Mouse (Mus musculus) C2C12 (cell line): ENCODE measurements around the gene Olfr640. TPM values are rescaled to one million over a fixed set of nuclear protein-coding genes. Genes with fewer than 3 reads are reported as not detected.

Experiments used
- H3K27me3 ChIP-seq: one replicate; pipeline ENCODE4 v1.6.1; 2011; ENCODE audit not compliant: control insufficient read depth, insufficient read depth, insufficient read length
- H3K36me3 ChIP-seq: one replicate; pipeline ENCODE4 v1.6.1; 2011; ENCODE audit not compliant: control insufficient read depth, insufficient read depth
- H3K4me3 ChIP-seq: one replicate; pipeline ENCODE4 v1.5.1; 2011; ENCODE audit warnings: mild to moderate bottlenecking, control low read depth; ENCODE audit not compliant: poor library complexity, insufficient read depth, severe bottlenecking
- H3K79me2 ChIP-seq: one replicate; pipeline ENCODE4 v1.6.1; 2011; ENCODE audit not compliant: control insufficient read depth, insufficient read depth
- H3K79me3 ChIP-seq: one replicate; pipeline ENCODE4 v1.6.1; 2011; ENCODE audit warnings: low read depth, control low read depth
- H3ac ChIP-seq: one replicate; pipeline ENCODE3; 2011; ENCODE audit warnings: low read depth; ENCODE audit not compliant: control insufficient read depth, insufficient read length
- CEBPB ChIP-seq: IDR thresholded peaks from one replicate; pipeline ENCODE4 v1.6.1; 2011; ENCODE audit warnings: low read depth, mild to moderate bottlenecking, control low read depth, moderate library complexity
- CTCF ChIP-seq: IDR thresholded peaks from one replicate; pipeline ENCODE4 v1.5.1; 2011; ENCODE audit not compliant: control insufficient read depth, insufficient read depth, insufficient read length
- FOSL1 ChIP-seq: IDR thresholded peaks from one replicate; pipeline ENCODE4 v1.8.0; 2011; ENCODE audit warnings: mild to moderate bottlenecking, low read length; ENCODE audit not compliant: poor library complexity, insufficient read depth, severe bottlenecking
- MAX ChIP-seq: IDR thresholded peaks from one replicate; pipeline ENCODE4 v1.6.1; 2011; ENCODE audit warnings: mild to moderate bottlenecking, control low read depth
- MYOD1 ChIP-seq: IDR thresholded peaks from one replicate; pipeline ENCODE4 v1.6.1; 2011; ENCODE audit warnings: low read depth; ENCODE audit not compliant: control insufficient read depth, insufficient read length
- MYOG ChIP-seq: IDR thresholded peaks from one replicate; pipeline ENCODE4 v1.6.1; 2011; ENCODE audit not compliant: control insufficient read depth, insufficient read length; ENCODE audit errors: extremely low read depth
- USF1 ChIP-seq: IDR thresholded peaks from one replicate; pipeline ENCODE4 v1.6.1; 2011; ENCODE audit warnings: low read depth, mild to moderate bottlenecking, control low read depth, moderate library complexity
- long read RNA-seq, 2 experiments: library from polyadenylated mRNA; unstranded; transcript quantifications; one replicate each; pipeline ENCODE4 v2.0.0; 2019 to 2020
- polyA plus RNA-seq: library from polyadenylated mRNA; unstranded; fragments of >200 nt; fragmentation: generic; extraction: Trizol; gene quantifications from one replicate; pipeline ENCODE4 v1.2.1, GENCODE M21; 2012; ENCODE audit warnings: missing spikeins

Gene Olfr640
- polyA plus RNA-seq, result not detected
- long read RNA-seq, experiment 1, result 0 reads
- long read RNA-seq, experiment 2, result 0 reads

DNA sequence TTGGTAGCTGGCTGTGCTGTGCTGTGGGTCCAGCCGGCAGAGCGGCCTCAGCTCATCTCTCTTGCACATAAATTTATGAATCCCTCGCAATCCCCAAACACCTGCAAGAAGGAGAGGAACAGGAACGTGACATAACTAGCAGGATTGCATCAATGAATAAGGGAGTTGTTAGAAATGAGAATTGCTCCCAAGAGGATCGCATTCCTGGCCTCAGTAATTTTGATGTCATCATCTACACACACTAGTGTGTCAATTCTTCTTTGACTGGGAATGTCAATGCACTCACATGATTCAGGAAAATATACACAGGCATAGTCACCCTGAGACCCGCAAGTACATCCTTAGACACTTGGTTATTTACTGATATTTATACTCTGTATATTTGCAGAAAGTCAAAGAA lies at the start of gene Olfr640:
Gene Olfr640, minus strand, starts transcription at position 101 of the 400 bp plus-strand sequence.
- Histone ChIP-seq H3K4me3 (no peak within 1 kb of the TSS), H3K27me3 (no peaks in the 10 kb centered on the region), H3K79me2 (no peaks in the 10 kb centered on the region), H3ac (no peak within 1 kb of the TSS), H3K79me3 (no peaks in the 10 kb centered on the region), H3K36me3 (no peaks in the 10 kb centered on the region)
- TF ChIP-seq MYOG (no peak), CEBPB (no peak), FOSL1 (no peak), MYOD1 (no peak), CTCF (no peak), USF1 (no peak), MAX (no peak)

DNA sequence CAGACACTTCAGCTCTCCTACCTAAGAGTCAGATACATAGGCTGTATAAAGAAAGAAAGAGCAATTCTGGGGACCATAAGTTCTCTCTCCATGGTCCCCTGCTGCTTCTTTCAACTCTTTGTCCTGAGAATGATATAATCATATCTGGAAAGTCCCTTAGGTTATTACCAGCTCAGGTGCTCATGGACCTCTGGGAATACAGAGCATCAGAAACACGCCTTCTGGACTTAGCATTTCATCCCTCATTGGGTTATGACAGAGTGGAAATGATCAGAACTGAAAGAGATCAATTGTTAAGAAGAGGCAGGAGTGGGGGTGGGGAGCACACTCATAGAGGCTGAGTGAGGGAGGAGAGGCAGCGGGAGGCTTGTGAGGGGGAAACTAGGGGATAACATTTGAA lies 46.4 kb upstream of the Olfr640 start, which contains the start of gene Olfr644:
Gene Olfr644, minus strand, starts transcription at position 101 of the 400 bp plus-strand sequence.
- Histone ChIP-seq H3K79me3 (no peaks in the 10 kb centered on the region), H3K36me3 (no peaks in the 10 kb centered on the region), H3K79me2 (no peaks in the 10 kb centered on the region), H3K4me3 (no peak within 1 kb of the TSS), H3ac (no peak within 1 kb of the TSS), H3K27me3 (no peaks in the 10 kb centered on the region)
- TF ChIP-seq USF1, result no peak
- no peak for TF ChIP-seq MAX
- no peak for TF ChIP-seq MYOG
- no peak for TF ChIP-seq CEBPB
- TF ChIP-seq CTCF, result no peak
- no peak for TF ChIP-seq MYOD1
- no peak for TF ChIP-seq FOSL1

DNA sequence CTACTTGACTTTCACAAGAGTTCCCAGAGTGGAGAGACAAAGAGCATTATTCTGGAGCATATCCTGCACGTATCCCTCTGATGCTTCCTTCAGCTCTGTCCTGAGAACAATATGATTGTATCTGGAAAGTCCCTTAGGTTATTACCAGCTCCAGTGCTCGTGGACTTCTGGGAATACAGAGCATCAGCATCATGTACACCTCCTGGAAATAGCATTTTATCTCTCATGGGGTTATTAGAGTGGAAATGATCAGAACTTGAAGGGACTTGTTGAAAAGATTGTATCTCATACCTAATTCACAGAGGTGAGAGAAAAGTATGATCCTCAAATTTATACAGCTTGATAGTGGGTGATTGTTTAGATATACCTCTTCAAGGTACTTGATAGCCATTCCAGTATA lies 36.0 kb upstream of the Olfr640 start, which contains the start of gene 4930516K23Rik:
Gene 4930516K23Rik, minus strand, starts transcription at position 101 of the 400 bp plus-strand sequence.
- Histone ChIP-seq H3ac (no peak within 1 kb of the TSS), H3K79me2 (no peaks in the 10 kb centered on the region), H3K36me3 (no peaks in the 10 kb centered on the region), H3K4me3 (no peak within 1 kb of the TSS), H3K27me3 (no peaks in the 10 kb centered on the region), H3K79me3 (no peaks in the 10 kb centered on the region)
- TF ChIP-seq CTCF (no peak), USF1 (no peak), FOSL1 (no peak), MAX (no peak), MYOD1 (no peak), MYOG (no peak), CEBPB (no peak)

DNA sequence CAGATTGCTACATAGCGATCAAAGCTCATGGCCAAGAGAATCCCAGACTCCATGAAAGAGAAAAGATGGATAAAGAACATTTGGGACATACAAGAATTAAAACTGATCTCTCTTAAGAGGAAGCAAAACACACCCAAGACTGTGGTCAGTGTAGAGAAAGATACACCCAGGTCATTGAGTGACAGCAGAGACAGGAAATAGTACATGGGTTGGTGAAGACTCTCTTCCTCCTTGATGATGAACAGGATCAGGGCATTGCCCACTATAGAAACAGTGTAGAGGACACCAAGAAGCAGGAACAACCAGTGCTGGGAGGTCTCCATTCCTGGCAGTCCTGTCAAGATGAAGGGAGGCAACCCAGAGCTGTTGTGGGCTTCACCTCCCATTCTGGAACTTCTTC lies 33.8 kb upstream of the Olfr640 start:
- Histone ChIP-seq H3ac (no peak overlapping the region), H3K79me2 (no peaks in the 10 kb centered on the region), H3K79me3 (no peaks in the 10 kb centered on the region), H3K4me3 (no peak overlapping the region), H3K27me3 (no peaks in the 10 kb centered on the region), H3K36me3 (no peaks in the 10 kb centered on the region)
- TF ChIP-seq USF1, result no peak
- TF ChIP-seq CEBPB, result no peak
- TF ChIP-seq MAX, result no peak
- no peak for TF ChIP-seq FOSL1
- no peak for TF ChIP-seq CTCF
- no peak for TF ChIP-seq MYOG
- TF ChIP-seq MYOD1, result no peak

DNA sequence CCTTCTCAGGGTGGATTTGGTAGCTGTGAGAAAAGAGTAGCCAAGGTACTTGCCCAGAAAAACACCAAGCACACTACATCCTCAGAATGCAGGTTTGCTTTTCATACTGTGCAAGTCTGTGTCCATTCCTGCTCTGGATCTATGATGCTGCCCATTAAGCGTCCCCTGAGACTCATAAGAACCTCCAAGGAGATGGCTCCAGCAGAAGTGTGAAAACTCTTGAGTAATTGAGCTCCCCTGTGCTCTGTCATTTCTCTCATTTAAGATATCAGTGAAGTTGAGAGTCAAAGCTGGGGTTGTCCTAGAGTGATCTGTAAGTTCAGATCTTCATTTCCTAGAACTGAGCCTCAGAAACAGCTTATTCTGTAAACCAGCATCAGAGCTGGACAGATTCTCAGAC lies 27.2 kb upstream of the Olfr640 start, which contains the start of gene Olfr642:
Gene Olfr642, minus strand, starts transcription at position 101 of the 400 bp plus-strand sequence.
- no peaks in the 10 kb centered on the region for H3K79me2 ChIP-seq
- no peak within 1 kb of the TSS for H3ac ChIP-seq
- H3K36me3 ChIP-seq, result no peaks in the 10 kb centered on the region
- H3K79me3 ChIP-seq, result no peaks in the 10 kb centered on the region
- TF ChIP-seq CTCF (no peak), CEBPB (no peak), FOSL1 (no peak), MYOD1 (no peak), MAX (no peak), MYOG (no peak)
- H3K27me3 ChIP-seq, result no peaks in the 10 kb centered on the region
- H3K4me3 ChIP-seq, result no peak within 1 kb of the TSS

DNA sequence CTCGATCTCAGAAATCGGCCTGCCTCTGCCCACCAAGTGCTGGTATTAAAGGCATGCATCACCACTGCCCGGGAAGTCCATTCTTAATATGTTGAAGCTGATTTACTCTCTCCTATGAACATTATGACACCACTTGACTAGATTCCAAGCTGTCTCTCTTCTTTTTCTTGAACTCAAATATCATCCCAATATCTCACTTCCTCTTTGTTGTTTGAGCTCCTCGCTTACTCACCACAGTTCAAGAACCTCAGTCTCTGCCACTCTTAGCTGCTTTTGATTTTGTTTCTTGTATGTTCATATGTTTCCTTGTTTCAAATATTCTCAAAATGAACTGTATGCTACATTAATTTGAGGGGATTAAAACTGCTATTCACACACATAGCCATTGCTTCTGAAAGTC lies 25.4 kb upstream of the Olfr640 start:
- TF ChIP-seq CEBPB (no peak), FOSL1 (no peak), MAX (no peak), MYOG (no peak), USF1 (no peak), MYOD1 (no peak), CTCF (no peak)
- Histone ChIP-seq H3K4me3 (no peak overlapping the region), H3K27me3 (no peaks in the 10 kb centered on the region), H3ac (no peak overlapping the region), H3K79me3 (no peaks in the 10 kb centered on the region), H3K36me3 (no peaks in the 10 kb centered on the region), H3K79me2 (no peaks in the 10 kb centered on the region)
